Mouse (Mus musculus): ENCODE measurements around the gene Prl7c1. TPM values are rescaled to one million over a fixed set of nuclear protein-coding genes. Genes with fewer than 3 reads are reported as not detected.

The Prl7c1 gene
- polyA plus RNA-seq, 2 experiments = not detected

Other genes starting within 250 kb of the Prl7c1 start
- gene Prl8a9, start 216.2 kb downstream of the Prl7c1 start, polyA plus RNA-seq (2012; rRNA removed) = 0.91 and 1.1 TPM in 2 replicates
- not detected in 2 replicates for gene Prl8a9, start 216.2 kb downstream of the Prl7c1 start, polyA plus RNA-seq (2014; fragmentation: Nextera tagmentation; extraction: Ambion mirVana)
- gene Prl8a1, start 198.6 kb downstream of the Prl7c1 start, polyA plus RNA-seq (2012; rRNA removed) = not detected in 2 replicates
- gene Prl8a1, start 198.6 kb downstream of the Prl7c1 start, polyA plus RNA-seq (2014; fragmentation: Nextera tagmentation; extraction: Ambion mirVana) = not detected in 2 replicates
- gene Prl7b1, start 170.2 kb downstream of the Prl7c1 start, polyA plus RNA-seq (2012; rRNA removed) = 0.18 TPM in 1 of 2 replicates, not detected in the other
- not detected in 2 replicates for gene Prl7b1, start 170.2 kb downstream of the Prl7c1 start, polyA plus RNA-seq (2014; fragmentation: Nextera tagmentation; extraction: Ambion mirVana)
- gene Prl7a1, start 138.3 kb downstream of the Prl7c1 start, polyA plus RNA-seq (2012; rRNA removed) = 0.65 and 1.3 TPM in 2 replicates
- gene Prl7a1, start 138.3 kb downstream of the Prl7c1 start, polyA plus RNA-seq (2014; fragmentation: Nextera tagmentation; extraction: Ambion mirVana) = not detected in 2 replicates
- gene Prl7a2, start 112.8 kb downstream of the Prl7c1 start, polyA plus RNA-seq (2012; rRNA removed) = 0.33 and 0.47 TPM in 2 replicates
- not detected in 2 replicates for gene Prl7a2, start 112.8 kb downstream of the Prl7c1 start, polyA plus RNA-seq (2014; fragmentation: Nextera tagmentation; extraction: Ambion mirVana)
- 0.70 and 1.0 TPM in 2 replicates for gene Prl7d1, start 64.1 kb downstream of the Prl7c1 start, polyA plus RNA-seq (2012; rRNA removed)
- not detected in 2 replicates for gene Prl7d1, start 64.1 kb downstream of the Prl7c1 start, polyA plus RNA-seq (2014; fragmentation: Nextera tagmentation; extraction: Ambion mirVana)
- 0.59 and 0.75 TPM in 2 replicates for gene Prl2a1, start 20.9 kb upstream of the Prl7c1 start, polyA plus RNA-seq (2012; rRNA removed)
- gene Prl2a1, start 20.9 kb upstream of the Prl7c1 start, polyA plus RNA-seq (2014; fragmentation: Nextera tagmentation; extraction: Ambion mirVana) = not detected in 2 replicates
- gene Prl2c1, start 68.5 kb upstream of the Prl7c1 start, polyA plus RNA-seq (2012; rRNA removed) = 0.08 TPM in 1 of 2 replicates, not detected in the other
- not detected in 2 replicates for gene Prl2c1, start 68.5 kb upstream of the Prl7c1 start, polyA plus RNA-seq (2014; fragmentation: Nextera tagmentation; extraction: Ambion mirVana)
- gene Prl4a1, start 235.4 kb upstream of the Prl7c1 start, polyA plus RNA-seq (2012; rRNA removed) = 0.17 and 0.29 TPM in 2 replicates
- gene Prl4a1, start 235.4 kb upstream of the Prl7c1 start, polyA plus RNA-seq (2014; fragmentation: Nextera tagmentation; extraction: Ambion mirVana) = not detected in 2 replicates